Mouse (Mus musculus) embryonic fibroblast, embryonic 13.5 days (primary cell): ENCODE results near the gene Crcp.

Source experiments
- CTCF ChIP-seq: IDR thresholded peaks from 2 replicates; pipeline ENCODE4 v1.5.1; 2011; ENCODE audit warnings: mild to moderate bottlenecking, control low read depth, low read length, moderate library complexity, borderline replicate concordance; ENCODE audit not compliant: insufficient read depth
- POLR2A ChIP-seq: IDR thresholded peaks from 2 replicates; pipeline ENCODE4 v1.6.1; 2011; ENCODE audit warnings: low read depth, mild to moderate bottlenecking, control low read depth, low read length, moderate library complexity

GRCm38 (mm10) chr5:130046100-130046499 lies 17.0 kb downstream of the Crcp start:
- no peak for TF ChIP-seq POLR2A
- no peak for TF ChIP-seq CTCF
